Mouse (Mus musculus): ENCODE data around the gene Rex1bd. TPM values are rescaled to one million over a fixed set of nuclear protein-coding genes. Genes with fewer than 3 reads are reported as not detected.
A peak's percentile ranks its signal among the peaks of the same experiment; 100 is the strongest.

The Rex1bd gene
- polyA plus RNA-seq, 1 experiment from 2014 or later, result 155 TPM

DNA sequence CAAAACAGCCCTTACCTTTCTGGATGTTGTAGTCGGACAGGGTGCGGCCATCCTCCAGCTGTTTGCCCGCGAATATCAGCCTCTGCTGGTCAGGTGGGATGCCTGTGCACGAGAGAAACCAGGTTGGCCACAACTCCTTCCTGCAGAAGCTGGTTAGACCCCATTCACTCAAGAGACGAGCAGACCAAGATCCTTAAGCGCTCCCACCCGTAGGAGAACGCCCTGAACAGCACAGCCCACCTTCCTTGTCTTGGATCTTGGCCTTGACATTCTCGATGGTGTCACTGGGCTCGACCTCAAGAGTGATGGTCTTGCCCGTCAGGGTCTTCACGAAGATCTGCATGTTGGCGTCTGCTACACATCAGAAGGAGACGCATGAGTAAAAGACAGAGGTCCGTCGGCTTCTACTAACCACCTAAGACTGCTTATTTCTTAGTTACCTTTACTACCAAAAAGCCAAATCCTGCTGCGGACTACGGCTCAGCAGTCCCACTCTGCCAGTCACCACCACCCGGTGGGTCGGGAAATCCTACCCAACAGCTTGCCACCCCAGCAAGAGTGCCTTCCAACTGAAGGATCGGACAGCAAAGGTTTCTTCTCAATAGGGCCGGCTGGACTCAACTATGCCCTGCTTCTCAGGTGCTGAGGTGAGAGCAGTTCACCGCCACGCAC, 2.9 kb upstream of the Rex1bd start:
- Histone ChIP-seq H3K4me3 (replicated peaks) (peak overlapping the region; percentile 97), H3K9me3 (no peaks in the 10 kb centered on the region), H3K36me3 (peaks cover 43% of the 10 kb centered on the region), H3K4me2 (replicated peaks) (peak overlapping the region; percentile 86), H3K4me1 (replicated peaks) (peaks cover 45% of the 10 kb centered on the region), H3K27me3 (0 out of 2 replicates have a peak, but pooled peaks cover under 1% of the 10 kb centered on the region), H3K27ac (peak overlapping the region; percentile 96), H3K9ac (replicated peaks) (peak overlapping the region; percentile 99)
- WGBS, result 16% methylated on average over 25 of the region's 25 CpGs
- ATAC-seq, result no peak

DNA sequence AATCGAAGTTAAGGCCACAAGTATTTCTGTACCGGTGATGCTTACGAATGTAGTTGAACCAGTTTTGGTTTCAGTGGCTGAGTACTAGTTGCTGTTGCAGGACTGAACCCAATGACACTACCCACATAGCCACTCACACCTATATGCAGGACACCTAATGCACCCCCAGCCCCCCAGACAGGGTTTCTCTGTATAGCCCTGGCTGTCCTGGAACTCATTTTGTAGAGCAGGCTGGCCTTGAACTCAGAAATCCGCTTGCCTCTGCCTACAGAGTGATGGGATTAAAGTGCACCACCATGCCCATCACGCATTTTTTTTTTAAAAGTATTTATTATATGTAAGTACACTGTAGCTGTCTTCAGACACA, 458 bp upstream of the Rex1bd start:
- Histone ChIP-seq H3K9me3 (no peaks in the 10 kb centered on the region), H3K4me3 (replicated peaks) (peak overlapping the region; percentile 55; the same call in 1 of the 2 replicates), H3K27me3 (peaks cover 24% of the 10 kb centered on the region), H3K4me1 (replicated peaks) (peaks cover 56% of the 10 kb centered on the region), H3K9ac (replicated peaks) (no peak overlapping the region), H3K27ac (peak overlapping the region; percentile 89; the same call in 1 of the 2 replicates), H3K36me3 (peaks cover 32% of the 10 kb centered on the region), H3K4me2 (replicated peaks) (peak overlapping the region; percentile 64; the same call in 1 of the 2 replicates)
- 63% methylated on average over 5 of the region's 5 CpGs for WGBS
- no peak for ATAC-seq

DNA sequence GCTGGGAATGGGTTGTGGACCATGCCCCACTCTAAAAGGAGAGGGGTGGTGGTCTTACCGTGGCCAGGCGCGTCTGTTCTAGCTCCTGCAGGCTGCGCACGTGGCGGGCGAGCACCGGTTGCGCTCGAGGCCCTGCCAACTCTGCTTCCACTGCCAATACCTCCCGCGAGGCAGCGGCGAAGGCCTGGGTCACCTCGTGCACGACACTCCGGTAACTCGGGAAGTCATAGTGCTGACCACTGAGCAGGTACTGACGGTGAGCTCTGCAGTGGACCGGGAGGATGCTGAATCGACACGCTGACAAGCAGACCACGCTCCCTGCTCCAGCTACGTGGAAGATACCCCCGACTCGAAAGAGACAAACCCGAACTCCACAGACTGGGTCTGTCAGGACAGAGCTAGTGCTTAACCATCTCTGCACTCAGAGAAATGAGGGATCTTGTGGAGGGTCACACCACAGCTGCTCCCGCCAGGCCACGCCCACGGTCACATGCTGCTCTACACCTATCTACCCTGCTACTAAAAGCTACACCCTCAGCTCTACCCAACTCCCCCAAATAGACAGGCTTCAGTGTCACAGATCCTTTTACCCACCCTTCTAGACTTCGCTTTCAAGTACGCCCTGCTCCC, 739 bp downstream of the Rex1bd start:
- H3K9ac ChIP-seq (replicated peaks), result peak overlapping the region; percentile 78
- 41% methylated on average over 32 of the region's 32 CpGs for WGBS
- ATAC-seq, result no peak

DNA sequence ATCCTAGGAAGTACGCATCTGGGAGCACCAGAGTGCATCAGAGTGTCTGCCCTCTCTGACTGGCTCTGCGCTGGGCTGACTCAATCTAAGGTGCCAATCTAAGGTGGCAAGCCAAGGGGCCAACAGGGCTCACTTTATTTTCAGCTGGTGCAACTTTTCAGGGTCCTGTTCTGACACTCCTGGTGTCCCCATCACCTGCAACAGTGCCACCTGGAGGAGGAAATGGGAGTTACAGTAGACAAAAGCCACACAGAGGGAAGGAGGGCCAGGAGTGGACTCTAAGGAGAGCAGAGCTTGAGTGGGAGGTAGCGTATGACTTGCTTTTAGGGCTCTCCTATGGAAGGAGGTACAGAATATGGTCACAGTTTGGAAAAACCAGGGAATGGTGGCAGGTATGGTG, 1.7 kb downstream of the Rex1bd start:
- H3K9me3 ChIP-seq, result no peaks in the 10 kb centered on the region
- 77% methylated on average over 3 of the region's 3 CpGs for WGBS
- no peak overlapping the region for H3K27ac ChIP-seq
- H3K9ac ChIP-seq (replicated peaks), result no peak overlapping the region
- H3K4me1 ChIP-seq (replicated peaks), result peaks cover 51% of the 10 kb centered on the region
- no peak overlapping the region for H3K4me3 ChIP-seq (replicated peaks)
- peak overlapping the region; percentile 64; the same call in 1 of the 2 replicates for H3K4me2 ChIP-seq (replicated peaks)
- ATAC-seq, result no peak
- peaks cover 46% of the 10 kb centered on the region for H3K27me3 ChIP-seq
- peaks cover 32% of the 10 kb centered on the region for H3K36me3 ChIP-seq

More for the DNA sequence above, 739 bp downstream of the Rex1bd start:
- Histone ChIP-seq H3K27ac (peak overlapping the region; percentile 89), H3K4me2 (replicated peaks) (peak overlapping the region; percentile 64), H3K9me3 (no peaks in the 10 kb centered on the region), H3K27me3 (peaks cover 36% of the 10 kb centered on the region), H3K4me1 (replicated peaks) (peaks cover 50% of the 10 kb centered on the region), H3K4me3 (replicated peaks) (peak overlapping the region; percentile 55), H3K36me3 (peaks cover 32% of the 10 kb centered on the region)

DNA sequence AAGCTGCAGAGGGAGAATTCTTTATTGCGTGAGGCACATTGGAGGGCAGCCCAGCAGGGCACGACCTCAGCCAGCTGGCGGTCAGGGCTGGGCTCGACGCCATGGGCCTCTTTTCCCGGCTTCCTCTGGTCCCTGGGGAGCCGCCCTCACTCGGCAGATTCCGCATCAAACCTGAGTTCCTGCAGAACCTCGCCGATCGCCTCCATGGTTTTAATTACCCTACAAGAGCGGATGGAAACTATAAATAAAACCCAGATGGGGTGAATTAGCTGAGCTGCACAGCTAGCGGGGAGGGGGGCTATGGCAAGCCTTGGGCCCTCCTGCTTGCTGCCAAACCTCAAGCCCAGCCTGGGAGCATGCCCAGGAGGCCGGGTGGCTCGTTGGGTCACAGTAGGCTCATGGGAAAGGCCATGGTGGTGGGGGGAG, 2.2 kb downstream of the Rex1bd start:
- WGBS, result 66% methylated on average over 16 of the region's 16 CpGs
- Histone ChIP-seq H3K9ac (replicated peaks) (no peak overlapping the region), H3K4me2 (replicated peaks) (no peak overlapping the region), H3K9me3 (no peaks in the 10 kb centered on the region), H3K4me1 (replicated peaks) (peaks cover 48% of the 10 kb centered on the region), H3K27ac (no peak overlapping the region), H3K27me3 (peaks cover 51% of the 10 kb centered on the region), H3K4me3 (replicated peaks) (no peak overlapping the region), H3K36me3 (peaks cover 32% of the 10 kb centered on the region)
- no peak for ATAC-seq

DNA sequence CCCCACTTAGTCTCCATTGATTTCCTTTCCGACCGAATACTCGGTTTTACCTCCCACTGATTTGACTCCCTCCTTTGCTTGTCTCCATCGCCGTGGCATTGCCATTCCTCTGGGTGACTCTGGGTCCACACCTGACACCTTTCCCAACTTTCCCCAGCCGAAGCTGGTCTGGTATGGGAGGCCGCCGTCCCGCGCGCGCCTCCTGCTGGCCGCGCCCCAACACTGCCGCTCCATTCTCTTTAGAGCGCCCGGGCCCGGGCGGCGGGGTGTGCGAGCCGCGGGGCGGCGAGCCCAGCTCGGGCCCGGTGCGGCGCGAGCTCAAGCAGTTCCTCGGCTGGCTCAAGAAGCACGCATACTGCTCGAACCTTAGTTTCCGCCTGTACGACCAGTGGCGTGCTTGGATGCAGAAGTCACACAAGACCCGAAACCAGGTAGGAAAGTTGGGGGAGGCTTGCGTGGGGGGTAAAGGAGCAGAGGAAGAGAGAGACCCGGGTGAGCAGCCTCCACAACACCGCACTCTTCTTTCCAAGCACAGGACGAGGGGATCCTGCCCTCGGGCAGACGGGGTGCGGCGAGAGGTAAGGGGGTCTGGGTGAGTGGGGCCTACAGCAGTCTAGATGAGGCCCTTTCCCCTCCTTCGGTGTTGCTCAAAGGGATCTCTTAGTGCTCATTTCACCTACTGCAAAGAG, 3.3 kb downstream of the Rex1bd start:
- H3K9me3 ChIP-seq, result no peaks in the 10 kb centered on the region
- H3K4me1 ChIP-seq (replicated peaks), result peaks cover 38% of the 10 kb centered on the region
- H3K4me3 ChIP-seq (replicated peaks), result no peak overlapping the region
- 0 out of 2 replicates have a peak overlapping the region, but pooled peaks have one; percentile 5 for H3K9ac ChIP-seq (replicated peaks)
- no peak for ATAC-seq
- no peak overlapping the region for H3K4me2 ChIP-seq (replicated peaks)
- H3K36me3 ChIP-seq, result peaks cover 22% of the 10 kb centered on the region
- H3K27me3 ChIP-seq, result peaks cover 62% of the 10 kb centered on the region
- WGBS, result 12% methylated on average over 46 of the region's 46 CpGs
- H3K27ac ChIP-seq, result no peak overlapping the region

DNA sequence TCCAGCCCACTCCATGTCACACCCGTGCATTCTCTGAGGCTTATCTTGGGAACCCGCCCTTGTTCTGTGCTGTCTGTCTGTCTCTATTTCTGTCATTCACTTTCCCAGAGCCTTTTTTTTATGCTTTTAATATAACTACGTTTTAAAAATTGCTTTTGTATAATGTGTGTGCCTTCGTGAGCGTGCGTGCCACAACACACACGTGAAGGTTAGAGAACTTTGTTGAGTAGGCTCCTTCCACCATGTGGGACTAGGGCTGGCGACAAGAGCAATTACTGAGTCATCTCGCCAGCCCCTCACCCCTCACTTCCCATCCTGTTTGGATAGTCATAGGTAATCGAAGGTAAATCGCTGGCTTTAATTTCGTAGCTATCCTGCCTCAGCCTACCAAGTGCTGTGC, 4.0 kb downstream of the Rex1bd start:
- H3K9me3 ChIP-seq, result no peaks in the 10 kb centered on the region
- peaks cover 69% of the 10 kb centered on the region for H3K27me3 ChIP-seq
- H3K36me3 ChIP-seq, result peaks cover 17% of the 10 kb centered on the region
- WGBS, result 34% methylated on average over 12 of the region's 12 CpGs
- no peak for ATAC-seq
- H3K4me2 ChIP-seq (replicated peaks), result no peak overlapping the region
- peaks cover 38% of the 10 kb centered on the region for H3K4me1 ChIP-seq (replicated peaks)
- no peak overlapping the region for H3K27ac ChIP-seq
- no peak overlapping the region for H3K4me3 ChIP-seq (replicated peaks)
- H3K9ac ChIP-seq (replicated peaks), result no peak overlapping the region

DNA sequence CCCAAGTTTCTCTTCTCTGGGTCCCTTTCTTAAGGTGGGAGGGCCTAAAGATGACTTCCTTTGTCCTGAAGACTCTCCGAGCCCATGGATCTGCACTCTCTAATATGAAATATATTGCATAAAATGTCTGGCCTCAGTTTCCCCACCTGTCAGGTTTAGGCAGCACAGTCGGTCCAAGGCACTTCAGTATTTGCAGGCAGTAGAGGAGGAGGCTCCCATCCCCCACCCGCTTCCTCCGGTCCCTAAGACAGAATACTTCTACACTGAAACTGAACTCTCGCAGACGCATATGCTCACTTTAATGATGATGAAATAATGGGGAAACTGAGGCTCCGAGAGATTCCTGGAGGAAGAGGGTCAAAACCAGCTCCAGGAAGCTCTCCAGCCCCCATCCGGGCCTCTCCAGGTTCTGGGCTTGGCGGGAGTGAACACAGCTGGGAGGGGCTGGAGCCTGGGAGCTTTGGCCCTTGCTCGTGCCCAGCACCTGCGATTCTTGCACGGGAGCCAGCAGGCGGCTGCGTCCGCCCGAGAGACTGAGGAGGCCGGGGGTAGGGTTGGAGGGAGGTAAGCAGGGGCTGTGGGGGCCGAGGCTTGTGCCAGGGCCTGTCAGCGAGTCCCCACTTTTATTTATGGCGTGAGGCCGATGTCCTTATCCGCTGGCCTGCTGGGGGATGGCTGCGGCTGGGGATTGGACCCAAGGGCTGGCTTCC, 4.6 kb downstream of the Rex1bd start:
- peaks cover 11% of the 10 kb centered on the region for H3K36me3 ChIP-seq
- peaks cover 75% of the 10 kb centered on the region for H3K27me3 ChIP-seq
- peaks cover 38% of the 10 kb centered on the region for H3K4me1 ChIP-seq (replicated peaks)
- WGBS, result 7% methylated on average over 23 of the region's 23 CpGs
- no peak overlapping the region; the same call in 1 of the 2 replicates for H3K9ac ChIP-seq (replicated peaks)
- no peak overlapping the region for H3K27ac ChIP-seq
- ATAC-seq, result no peak
- H3K4me2 ChIP-seq (replicated peaks), result no peak overlapping the region
- no peaks in the 10 kb centered on the region for H3K9me3 ChIP-seq
- H3K4me3 ChIP-seq (replicated peaks), result no peak overlapping the region

DNA sequence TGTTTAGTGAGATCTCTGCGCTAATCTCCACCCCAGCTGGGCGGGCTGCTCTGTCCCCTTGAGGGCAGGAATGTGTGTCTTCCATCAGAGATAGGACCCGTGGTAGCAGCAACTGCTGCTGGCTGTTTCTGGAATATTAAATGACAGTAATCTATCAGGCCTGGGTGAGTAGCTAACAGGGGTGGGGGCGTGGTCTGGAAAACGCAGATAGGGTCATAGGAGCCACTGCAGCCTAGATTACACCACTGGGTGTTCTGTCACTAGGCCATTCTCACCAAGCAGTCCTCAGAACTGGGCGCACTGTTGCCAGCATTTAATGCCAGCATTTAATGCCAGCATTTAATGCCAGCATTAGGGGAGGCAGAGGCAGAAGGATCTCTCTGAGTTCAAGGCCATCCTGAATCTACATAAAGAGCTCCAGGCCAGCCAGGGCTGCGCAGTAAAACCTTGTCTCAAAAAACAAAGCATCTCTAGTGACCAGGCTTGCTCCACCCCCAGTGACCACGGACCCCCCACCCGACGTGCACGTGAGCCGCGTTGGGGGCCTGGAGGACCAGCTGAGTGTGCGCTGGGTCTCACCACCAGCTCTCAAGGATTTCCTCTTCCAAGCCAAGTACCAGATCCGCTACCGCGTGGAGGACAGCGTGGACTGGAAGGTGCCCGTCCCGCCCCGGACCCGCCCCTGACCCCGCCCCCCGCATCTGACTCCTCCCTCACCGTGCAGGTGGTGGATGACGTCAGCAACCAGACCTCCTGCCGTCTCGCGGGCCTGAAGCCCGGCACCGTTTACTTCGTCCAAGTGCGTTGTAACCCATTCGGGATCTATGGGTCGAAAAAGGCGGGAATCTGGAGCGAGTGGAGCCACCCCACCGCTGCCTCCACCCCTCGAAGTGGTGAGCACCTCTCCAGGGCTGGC, 5.9 kb downstream of the Rex1bd start:
- Histone ChIP-seq H3K4me2 (replicated peaks) (peak overlapping the region; percentile 29), H3K9me3 (no peaks in the 10 kb centered on the region), H3K4me1 (replicated peaks) (peaks cover 33% of the 10 kb centered on the region), H3K27me3 (peaks cover 88% of the 10 kb centered on the region), H3K4me3 (replicated peaks) (0 out of 2 replicates have a peak overlapping the region, but pooled peaks have one; percentile 3), H3K9ac (replicated peaks) (no peak overlapping the region), H3K36me3 (peaks cover 11% of the 10 kb centered on the region; the same call in 1 of the 2 replicates), H3K27ac (no peak overlapping the region)
- WGBS, result 5% methylated on average over 39 of the region's 39 CpGs
- ATAC-seq, result no peak

DNA sequence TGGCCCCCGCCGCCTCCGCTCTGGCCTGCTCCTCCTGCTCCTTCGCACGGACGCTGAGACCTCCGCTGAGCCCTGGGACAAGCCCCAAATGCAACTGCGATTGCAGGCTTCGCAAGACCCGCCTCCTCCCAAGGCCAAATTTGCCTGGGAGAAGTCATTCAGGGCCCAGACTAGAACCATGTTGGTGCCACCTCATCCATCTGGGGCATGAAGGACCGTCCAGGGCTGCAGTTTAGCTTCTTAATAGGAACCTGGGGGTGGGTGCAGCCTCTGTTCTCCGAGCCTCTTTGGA, 10.8 kb downstream of the Rex1bd start:
- ATAC-seq, result no peak
- peaks cover 100% of the 10 kb centered on the region for H3K27me3 ChIP-seq
- H3K9me3 ChIP-seq, result no peaks in the 10 kb centered on the region
- H3K9ac ChIP-seq (replicated peaks), result no peak overlapping the region
- peaks cover 40% of the 10 kb centered on the region for H3K4me1 ChIP-seq (replicated peaks)
- H3K4me2 ChIP-seq (replicated peaks), result peak overlapping the region; percentile 31
- no peak overlapping the region; the same call in 1 of the 2 replicates for H3K4me3 ChIP-seq (replicated peaks)
- WGBS, result 5% methylated on average over 12 of the region's 12 CpGs
- no peaks in the 10 kb centered on the region for H3K36me3 ChIP-seq
- H3K27ac ChIP-seq, result no peak overlapping the region

Data from midbrain, embryonic 13.5 days (tissue).